Mouse (Mus musculus): ENCODE results near the gene Nfib.

Nfib gene

GRCm38 (mm10) chr4:82540466-82540990 is 165.0 kb downstream of the Nfib start:
- DNase-seq (ENCODE audit: low spot score): no peak

DNA sequence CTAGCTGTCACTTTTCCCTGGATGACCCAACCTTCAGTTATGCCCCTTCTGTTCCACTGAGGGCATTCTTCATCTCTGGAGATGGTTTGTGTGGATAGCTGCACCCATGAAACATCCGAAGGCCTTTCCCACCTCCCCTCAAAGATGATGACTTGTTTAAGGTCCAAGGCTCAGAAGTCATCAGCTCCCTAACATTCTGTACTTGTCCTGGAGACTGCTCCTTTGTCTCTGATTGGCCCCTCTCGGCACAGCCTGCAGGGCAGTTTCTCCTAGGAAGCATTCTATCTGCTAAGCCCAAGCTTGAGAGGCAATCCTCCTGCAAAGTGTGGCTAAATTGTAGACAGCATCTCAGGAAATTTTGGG is 165.5 kb downstream of the Nfib start:
- no peak for DNase-seq (ENCODE audit: low spot score)

DNA sequence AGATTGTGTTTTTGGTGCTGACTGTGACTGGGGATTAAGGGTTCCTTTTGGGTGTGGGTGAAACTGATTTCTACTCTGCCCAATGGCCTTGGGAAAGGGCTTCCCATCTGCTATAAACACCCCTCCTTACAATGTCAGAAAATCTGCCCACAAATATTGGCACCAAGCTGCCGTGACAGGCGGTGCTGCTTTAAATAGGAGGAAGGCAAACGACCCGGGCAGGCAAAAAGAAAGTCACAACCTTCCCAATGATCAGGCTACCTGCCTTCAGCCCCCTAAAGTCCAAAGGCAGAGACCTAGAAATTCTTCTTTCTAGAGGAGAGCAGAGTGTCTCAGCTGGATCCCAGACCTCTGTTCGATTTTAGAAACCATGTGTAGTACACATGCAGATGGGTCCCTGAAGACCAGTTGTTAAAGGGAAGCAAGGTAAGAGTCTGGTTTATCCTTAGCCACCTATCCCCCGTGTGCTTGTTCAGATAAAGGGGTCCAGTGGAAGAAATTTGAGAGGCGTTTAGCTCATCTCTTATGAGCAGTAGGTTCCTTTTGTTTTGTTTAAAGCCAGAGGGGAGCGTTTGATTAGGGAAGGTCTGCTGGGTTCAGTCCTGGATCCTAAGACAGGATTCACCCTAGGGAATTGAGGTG is 166.0 kb downstream of the Nfib start:
- DNase-seq (ENCODE audit: low spot score): no peak

DNA sequence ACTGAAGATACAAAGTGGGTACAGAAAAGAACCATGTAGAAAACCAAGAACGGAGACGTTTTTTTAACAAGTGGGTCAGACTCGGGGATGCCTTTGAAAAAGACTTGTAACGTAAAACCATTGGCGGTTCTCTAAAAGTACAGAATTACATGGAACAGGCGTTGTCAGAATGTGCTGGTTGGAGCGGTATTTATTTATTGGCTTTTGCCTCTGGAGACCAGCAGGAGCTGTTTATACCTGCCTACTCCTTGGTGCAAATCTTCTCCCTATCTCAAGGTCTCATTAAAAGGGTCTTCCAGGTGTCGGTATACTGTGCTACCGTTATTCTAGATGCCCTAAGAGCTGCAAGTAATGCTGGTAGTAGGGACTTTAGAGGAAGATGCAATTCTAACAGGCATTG is 166.7 kb downstream of the Nfib start:
- no peak for DNase-seq (ENCODE audit: low spot score)

GRCm38 (mm10) chr4:82538069-82538811 is 167.3 kb downstream of the Nfib start:
- DNase-seq (ENCODE audit: low spot score): no peak

GRCm38 (mm10) chr4:82537279-82537967 is 168.1 kb downstream of the Nfib start:
- peak; percentile 57 for DNase-seq (ENCODE audit: low spot score)

GRCm38 (mm10) chr4:82536435-82537278 is 168.9 kb downstream of the Nfib start:
- no peak for DNase-seq (ENCODE audit: low spot score)

- no peak for DNase-seq (ENCODE audit: low spot score)
Observed at GRCm38 (mm10) chr4:82535606-82536434, 169.7 kb downstream of the Nfib start.

DNA sequence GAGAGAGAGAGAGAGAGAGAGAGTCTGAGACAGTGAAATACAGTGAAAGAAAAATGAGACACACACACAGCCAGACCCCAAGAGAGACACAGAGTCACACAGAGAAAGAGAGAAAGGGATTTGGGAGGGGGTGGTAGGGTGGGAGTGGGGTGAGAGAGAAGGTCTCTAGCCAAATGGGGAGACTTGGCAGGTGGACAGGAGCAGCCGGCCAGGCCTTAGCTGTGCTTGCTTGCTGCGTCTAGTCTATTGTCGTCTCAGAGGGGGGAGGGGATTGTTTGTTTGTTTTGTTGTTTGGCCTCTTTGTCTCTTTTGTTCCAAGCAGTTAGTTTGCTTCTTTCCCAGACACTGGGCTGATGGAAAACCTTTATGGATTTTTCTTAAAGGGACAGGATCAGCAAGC is 172.3 kb downstream of the Nfib start:
- no peak for DNase-seq (ENCODE audit: low spot score)

DNA sequence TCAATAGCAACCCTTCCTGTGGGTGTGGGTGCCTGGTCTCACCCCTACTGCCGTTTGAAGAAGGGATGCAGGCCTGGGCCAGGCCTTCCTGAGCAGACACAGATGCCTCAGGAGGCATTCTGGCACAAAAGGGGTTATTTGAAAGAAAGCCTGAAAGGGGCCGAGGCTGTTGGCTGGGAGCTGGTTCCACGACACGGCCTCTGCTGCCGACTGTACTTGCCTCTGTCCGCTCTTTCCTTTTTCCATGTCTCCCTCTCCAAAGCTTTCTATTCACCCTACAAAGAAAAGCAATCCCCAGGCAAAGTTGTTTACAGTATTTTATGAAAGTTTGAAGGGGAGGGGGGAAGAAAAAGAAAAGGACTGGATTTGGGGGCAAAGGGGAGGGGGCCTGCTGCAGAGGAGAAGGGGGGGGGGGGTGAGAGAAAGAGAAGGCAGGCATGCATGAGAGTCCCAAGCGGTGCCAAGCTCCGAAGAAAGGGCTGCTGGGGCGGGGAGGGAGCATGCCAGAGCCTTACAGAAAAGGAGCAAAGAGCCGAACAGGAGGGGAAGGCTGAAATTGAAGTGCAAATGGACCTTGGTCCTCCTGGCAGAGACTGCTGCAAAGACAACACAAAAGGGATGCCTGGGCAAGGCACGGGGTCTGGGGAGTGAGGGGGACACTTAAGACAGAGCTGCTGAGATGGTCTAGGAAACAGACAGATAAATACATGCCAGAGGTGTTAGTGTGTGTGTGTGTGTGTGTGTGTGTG is 172.9 kb downstream of the Nfib start:
- DNase-seq (ENCODE audit: low spot score): no peak

DNA sequence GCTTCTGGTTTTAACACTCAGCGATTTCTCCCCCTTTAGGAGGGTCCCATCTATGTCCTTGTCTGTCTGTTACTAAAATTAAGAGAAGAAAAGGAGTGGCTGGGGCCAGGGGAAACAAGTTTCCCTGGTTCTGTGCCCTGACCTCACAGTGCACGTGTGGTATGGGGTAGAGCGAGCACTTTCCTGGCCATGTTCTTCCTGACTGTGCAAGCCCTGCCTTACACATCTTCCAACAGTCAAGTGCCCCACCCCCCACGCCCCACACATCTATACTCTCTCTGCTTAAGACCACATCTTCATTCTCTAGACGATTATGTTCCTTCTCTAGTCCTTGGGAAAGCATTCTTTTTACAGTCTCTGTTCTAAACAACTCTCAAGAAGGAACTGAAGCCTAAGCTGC is 173.6 kb downstream of the Nfib start:
- DNase-seq (ENCODE audit: low spot score): no peak

GRCm38 (mm10) chr4:82530875-82531353 is 174.6 kb downstream of the Nfib start:
- no peak for DNase-seq (ENCODE audit: low spot score)

DNA sequence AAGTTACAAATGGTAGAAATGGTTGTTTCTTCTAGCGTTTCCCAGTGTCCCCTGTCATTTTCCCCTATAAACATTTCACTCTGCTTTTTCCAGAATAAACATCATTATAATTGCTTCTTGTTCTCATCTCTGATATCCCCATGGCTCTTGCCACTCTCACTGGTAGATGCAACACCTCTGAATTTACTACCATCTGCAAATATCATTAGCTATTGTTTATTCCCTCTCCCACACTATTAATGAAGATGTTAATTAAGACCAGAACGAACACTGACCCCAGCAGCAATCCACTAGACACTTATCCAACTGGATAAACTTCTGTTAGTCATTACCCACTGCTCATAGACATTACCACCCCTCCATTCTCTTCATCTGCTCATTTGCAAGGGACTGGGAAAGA is 176.6 kb downstream of the Nfib start:
- no peak for DNase-seq (ENCODE audit: low spot score)

DNA sequence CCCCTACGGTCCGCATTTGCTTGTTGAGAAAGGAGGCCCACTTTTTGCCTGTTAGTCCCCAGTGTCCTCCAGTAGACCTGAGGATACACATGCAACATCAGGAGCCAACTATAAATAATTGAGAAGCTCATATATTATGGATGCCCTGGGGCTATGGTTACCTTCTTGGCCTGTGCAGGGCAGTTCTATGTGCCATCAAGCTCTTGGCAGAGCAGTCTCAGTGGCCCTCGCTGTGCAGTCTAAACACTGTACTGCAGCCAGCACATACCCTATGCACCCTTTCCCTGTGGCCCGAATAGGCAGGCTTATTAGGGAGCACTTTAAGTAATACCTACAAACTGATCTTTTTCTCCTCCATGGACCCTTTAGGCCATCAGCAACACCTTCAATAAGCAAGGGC is 185.6 kb downstream of the Nfib start:
- DNase-seq (ENCODE audit: low spot score): no peak

GRCm38 (mm10) chr4:82518132-82518531 is 187.4 kb downstream of the Nfib start:
- DNase-seq (ENCODE audit: low spot score): no peak

- DNase-seq (ENCODE audit: low spot score): no peak
Observed at GRCm38 (mm10) chr4:82517311-82517710, 188.2 kb downstream of the Nfib start.

GRCm38 (mm10) chr4:82516211-82516795 is 189.2 kb downstream of the Nfib start:
- no peak for DNase-seq (ENCODE audit: low spot score)

GRCm38 (mm10) chr4:82514921-82515320 is 190.6 kb downstream of the Nfib start:
- DNase-seq (ENCODE audit: low spot score): no peak

DNA sequence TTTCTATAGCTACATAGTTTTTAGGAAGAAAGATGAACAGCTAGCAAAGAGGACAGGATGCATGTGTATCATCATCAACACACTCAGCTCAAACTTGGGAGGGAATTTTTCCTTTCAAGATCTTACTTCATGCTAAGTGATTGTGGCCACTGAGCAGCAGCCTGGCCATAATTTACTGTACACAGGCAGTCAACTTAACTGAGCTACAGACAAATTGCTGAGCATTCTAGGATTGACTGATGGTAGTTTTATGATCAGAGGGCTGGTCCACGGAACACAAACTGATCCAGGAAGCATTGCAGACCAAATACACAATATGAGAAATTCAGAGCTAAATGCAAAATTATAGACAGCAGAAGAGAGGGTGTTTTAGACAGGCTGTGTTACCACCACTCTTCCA is 191.2 kb downstream of the Nfib start:
- DNase-seq (ENCODE audit: low spot score): no peak

- DNase-seq (ENCODE audit: low spot score): no peak
Observed at GRCm38 (mm10) chr4:82513426-82513750, 192.2 kb downstream of the Nfib start.

Measured in ovary, postnatal 10 days (tissue).